Mouse (Mus musculus) CH12.LX (cell line): ENCODE results near the gene Tspan10.
A peak's percentile ranks its signal among the peaks of the same experiment; 100 is the strongest.

Experiments used
- CTCF ChIP-seq, 2 experiments: IDR thresholded peaks in 1 of 2; conservative IDR thresholded peaks in 1 of 2; 2 replicates each; pipeline ENCODE4 v1.5.1; 2011 to 2012; ENCODE audit warnings: low read depth in 2 of 2, low read length in 2 of 2, improper control_type of control experiment in 1 of 2, inconsistent platforms in 1 of 2, mild to moderate bottlenecking in 1 of 2, moderate library complexity in 1 of 2
- KAT2A ChIP-seq: IDR thresholded peaks from 2 replicates; pipeline ENCODE4 v1.6.1; 2012; ENCODE audit warnings: low read length, improper control_type of control experiment, inconsistent platforms; ENCODE audit not compliant: insufficient replicate concordance
- ZKSCAN1 ChIP-seq: IDR thresholded peaks from 2 replicates; pipeline ENCODE4 v1.6.1; 2012; ENCODE audit warnings: low read depth, inconsistent platforms, low read length, improper control_type of control experiment, borderline replicate concordance
- ZMIZ1 ChIP-seq: IDR thresholded peaks from 2 replicates; pipeline ENCODE4 v1.6.1; 2012; ENCODE audit warnings: low read depth, mild to moderate bottlenecking, inconsistent platforms, low read length, improper control_type of control experiment

DNA sequence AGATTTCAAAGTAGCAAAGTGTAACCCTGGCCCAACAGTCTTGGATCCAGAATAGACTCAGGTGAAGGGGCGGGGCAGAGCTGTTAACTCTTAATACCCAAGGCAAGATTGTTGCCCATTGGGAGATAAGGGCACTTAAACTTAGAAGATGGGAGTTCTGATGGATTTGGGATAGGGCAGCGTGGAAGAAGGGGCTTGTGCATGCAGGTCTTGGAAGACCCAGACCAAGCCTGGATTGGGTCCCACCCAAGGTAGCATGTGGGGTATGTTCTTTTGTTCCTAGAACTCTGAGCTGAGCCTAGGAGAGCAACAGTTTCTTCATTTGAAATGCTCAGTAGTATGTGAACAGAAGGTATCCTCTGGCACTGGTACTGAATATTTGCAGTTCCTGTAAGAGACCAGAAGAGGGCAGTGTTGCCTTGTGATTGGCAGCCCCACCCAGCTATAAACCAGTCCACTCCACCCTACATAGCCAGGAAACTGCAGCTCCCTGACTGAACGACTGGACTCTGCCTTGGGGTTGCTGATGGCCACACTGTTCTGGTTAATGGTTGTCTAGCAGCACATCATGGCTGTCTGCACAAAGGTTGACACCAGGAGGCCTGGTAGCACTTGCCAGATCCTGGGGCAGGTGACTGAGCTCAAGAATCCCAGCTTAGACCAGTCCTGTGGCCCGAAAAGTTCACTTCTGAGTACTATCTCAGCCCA lies 46.8 kb downstream of the Tspan10 start:
- TF ChIP-seq KAT2A (no peak), ZKSCAN1 (no peak), ZMIZ1 (peak; percentile 8; the same call in 1 of the 2 replicates), CTCF (conservative IDR thresholded peaks at IDR 0.05 in 1 of 2, IDR thresholded peaks at IDR 0.05 in 1 of 2; ENCODE audit: low read depth in 2 of 2, low read length in 2 of 2) (peak; percentile 94 to 99)
